Mouse (Mus musculus) C2C12 (cell line): ENCODE measurements around the gene B4galt1.

Experiments used
- CEBPB ChIP-seq: IDR thresholded peaks from one replicate; pipeline ENCODE4 v1.6.1; 2011; ENCODE audit warnings: low read depth, mild to moderate bottlenecking, control low read depth, moderate library complexity
- CTCF ChIP-seq: IDR thresholded peaks from one replicate; pipeline ENCODE4 v1.5.1; 2011; ENCODE audit not compliant: control insufficient read depth, insufficient read depth, insufficient read length
- MYOG ChIP-seq: IDR thresholded peaks from one replicate; pipeline ENCODE4 v1.6.1; 2011; ENCODE audit not compliant: control insufficient read depth, insufficient read length; ENCODE audit errors: extremely low read depth
- USF1 ChIP-seq: IDR thresholded peaks from one replicate; pipeline ENCODE4 v1.6.1; 2011; ENCODE audit warnings: low read depth, mild to moderate bottlenecking, control low read depth, moderate library complexity

- no peak for TF ChIP-seq CTCF
- TF ChIP-seq MYOG = no peak
- no peak for TF ChIP-seq USF1
- TF ChIP-seq CEBPB = no peak
Measured at GRCm38 (mm10) chr4:40820024-40820423, 33.8 kb downstream of the B4galt1 start.
